Comparison of ENCODE assay signal across 9 mouse cellular contexts in genomic region chr3:151716246-151716645, GRCm38 (mm10). TPM values are rescaled to one million over a fixed set of nuclear protein-coding genes. Genes with fewer than 3 reads are reported as not detected.
DNase-seq lines count a peak whose midpoint lies in the region; ATAC-seq lines count a peak whose summit lies in the region.
"Had no signal": no experiment of that assay in that cellular context is flagged by ENCODE, and none has a peak within 500 bp of the region (broad histone marks: within the 10 kb centered on the region; RNA-seq: fewer than 3 reads in every experiment).

No protein-coding gene starts in this region.

- peak; percentile 62 for ATAC-seq in midbrain, embryonic 11.5 days (ENCODE audit: low FRiP score)

- H3K4me2 ChIP-seq in midbrain, embryonic 11.5 days = no peak overlapping the region

- no peaks in the 10 kb centered on the region for H3K27me3 ChIP-seq in midbrain, embryonic 11.5 days (ENCODE audit: control insufficient read depth, insufficient read depth, low read length)
- no peaks in the 10 kb centered on the region for H3K27me3 ChIP-seq in midbrain, embryonic 10.5 days (ENCODE audit: low read depth, poor library complexity, severe bottlenecking)

- peak; percentile 2 to 84 for DNase-seq in frontal cortex, adult 2 months (ENCODE audit: extremely low spot score in 1 of 2, low spot score in 1 of 2)
- no peak for DNase-seq in frontal cortex, postnatal 25 days (ENCODE audit: low spot score in 2 of 2)
- DNase-seq in midbrain, embryonic 11.5 days (ENCODE audit: low spot score, missing footprints) = peak; percentile 88
- DNase-seq in midbrain, embryonic 10.5 days (ENCODE audit: low spot score) = no peak
- DNase-seq in embryo, embryonic 10 days (ENCODE audit: low spot score) = peak; percentile 76
- peak; percentile 44 for DNase-seq in kidney, postnatal 14 days
- DNase-seq in retina, adult 2 months (ENCODE audit: low read depth, low spot score) = peak; percentile 23
- DNase-seq in urinary bladder, postnatal 10 days (ENCODE audit: low spot score) = no peak

- no peaks in the 10 kb centered on the region for H3K36me3 ChIP-seq in midbrain, embryonic 11.5 days (ENCODE audit: control insufficient read depth, insufficient read depth, low read length)
- H3K36me3 ChIP-seq in midbrain, embryonic 10.5 days = no peaks in the 10 kb centered on the region

- no peak overlapping the region for H3K4me3 ChIP-seq in midbrain, embryonic 11.5 days (ENCODE audit: low read depth, low read length)
- no peak overlapping the region for H3K4me3 ChIP-seq in midbrain, embryonic 10.5 days

- H3K27ac ChIP-seq in midbrain, embryonic 11.5 days (ENCODE audit: low read depth, low read length) = no peak overlapping the region
- H3K27ac ChIP-seq in midbrain, embryonic 10.5 days (replicated peaks) = no peak overlapping the region

- no peaks in the 10 kb centered on the region for H3K9me3 ChIP-seq in midbrain, embryonic 11.5 days (ENCODE audit: control insufficient read depth, low read length)
- H3K9me3 ChIP-seq in midbrain, embryonic 10.5 days (replicated peaks) = no peaks in the 10 kb centered on the region

- 37% methylated on average over 1 of the region's 1 CpGs for WGBS in midbrain, embryonic 11.5 days
- 47% methylated on average over 1 of the region's 1 CpGs for WGBS in midbrain, embryonic 10.5 days

- no peak overlapping the region for H3K9ac ChIP-seq in midbrain, embryonic 11.5 days (ENCODE audit: low read length)

- H3K4me1 ChIP-seq in midbrain, embryonic 11.5 days (ENCODE audit: control insufficient read depth, insufficient read depth, low read length) = no peaks in the 10 kb centered on the region
- no peaks in the 10 kb centered on the region for H3K4me1 ChIP-seq in midbrain, embryonic 10.5 days

RNA-seq across cellular contexts. Expression of gene Ifi44, which starts 33.5 kb away (rescaled TPM):
- 1.3 and 1.7 TPM in 2 replicates for polyA plus RNA-seq in frontal cortex, adult 2 months (2012; rRNA removed)
- polyA plus RNA-seq in midbrain, embryonic 11.5 days (2014; fragmentation: Nextera tagmentation; extraction: Ambion mirVana) = 0.22 and 0.40 TPM in 2 replicates
- polyA plus RNA-seq in midbrain, embryonic 10.5 days (2016; fragmentation: Nextera tagmentation; extraction: Ambion mirVana) = 0.27 TPM in 1 of 2 replicates, not detected in the other

RNA-seq across cellular contexts. Expression of gene Ifi44l, which starts 46.4 kb away (rescaled TPM):
- polyA plus RNA-seq in frontal cortex, adult 2 months (2012; rRNA removed) = not detected in 2 replicates
- polyA plus RNA-seq in midbrain, embryonic 11.5 days (2014; fragmentation: Nextera tagmentation; extraction: Ambion mirVana) = not detected in 2 replicates
- polyA plus RNA-seq in midbrain, embryonic 10.5 days (2016; fragmentation: Nextera tagmentation; extraction: Ambion mirVana) = not detected in 2 replicates
- polyA plus RNA-seq: stomach, embryonic 16.5 days had no signal

Comparison
In these comparisons a context has a peak if more than half of its experiments do, and no peak if none do; other contexts are left out.
1. DNase-seq: peak in frontal cortex, adult 2 months (2 of 2), midbrain, embryonic 11.5 days (single experiment), embryo, embryonic 10 days (single experiment), kidney, postnatal 14 days (single experiment) and retina, adult 2 months (single experiment); none in frontal cortex, postnatal 25 days (0 of 2), midbrain, embryonic 10.5 days (single experiment) and urinary bladder, postnatal 10 days (single experiment).